Mouse (Mus musculus): ENCODE measurements around the gene Ankrd13b.
A peak's percentile ranks its signal among the peaks of the same experiment; 100 is the strongest.

Gene Ankrd13b

DNA sequence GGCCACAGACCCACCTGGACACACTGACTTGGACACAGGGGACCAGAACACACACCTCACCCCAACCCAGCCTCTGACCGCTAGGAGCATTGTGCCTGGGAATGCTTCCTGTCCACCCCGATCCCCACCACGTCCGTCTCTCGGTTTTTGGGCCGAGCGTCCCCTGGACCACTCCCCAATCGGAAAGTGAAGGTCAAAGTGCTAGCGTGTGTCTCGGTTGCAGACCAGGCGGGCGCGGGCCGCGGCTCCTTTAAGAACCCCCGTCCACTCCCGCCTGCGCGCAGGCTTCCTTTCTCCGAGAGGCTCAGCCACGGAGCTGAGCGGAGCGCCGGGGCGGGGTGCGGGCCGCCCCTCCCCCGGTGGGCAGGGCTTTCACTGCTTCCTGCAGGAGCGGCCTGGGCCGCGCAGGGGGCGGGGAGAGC lies 3.4 kb upstream of the Ankrd13b start:
- peak; percentile 56 to 76 for DNase-seq (ENCODE audit: low read depth in 1 of 2, low spot score in 2 of 2)

DNA sequence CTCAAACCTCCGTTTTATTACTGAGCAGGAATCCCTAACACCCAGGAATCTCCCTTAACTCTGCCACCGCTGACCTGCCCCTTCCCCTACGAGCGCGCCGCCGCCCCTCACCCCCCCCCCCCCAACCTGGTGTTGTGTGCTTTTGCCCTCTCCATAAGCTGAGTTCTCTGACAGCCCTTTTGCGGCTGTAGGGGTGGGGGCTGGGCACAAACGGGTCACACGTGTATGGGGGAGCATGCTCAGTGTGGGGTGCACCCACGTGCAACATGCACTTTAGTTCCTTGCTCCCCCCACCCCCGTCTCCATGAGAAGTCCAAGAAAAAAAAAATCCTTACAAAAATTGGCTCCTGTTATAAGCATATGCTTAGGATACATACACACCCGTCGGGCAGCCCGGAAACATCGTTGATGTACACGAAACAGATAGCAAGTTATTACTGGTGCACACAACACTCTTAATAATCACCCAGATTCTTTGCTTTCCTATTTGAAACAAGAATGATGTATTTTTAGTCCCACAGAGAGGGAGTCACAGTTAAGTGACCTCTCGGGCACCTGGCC lies 2.9 kb upstream of the Ankrd13b start:
- no peak for DNase-seq (ENCODE audit: low read depth in 1 of 2, low spot score in 2 of 2)

DNA sequence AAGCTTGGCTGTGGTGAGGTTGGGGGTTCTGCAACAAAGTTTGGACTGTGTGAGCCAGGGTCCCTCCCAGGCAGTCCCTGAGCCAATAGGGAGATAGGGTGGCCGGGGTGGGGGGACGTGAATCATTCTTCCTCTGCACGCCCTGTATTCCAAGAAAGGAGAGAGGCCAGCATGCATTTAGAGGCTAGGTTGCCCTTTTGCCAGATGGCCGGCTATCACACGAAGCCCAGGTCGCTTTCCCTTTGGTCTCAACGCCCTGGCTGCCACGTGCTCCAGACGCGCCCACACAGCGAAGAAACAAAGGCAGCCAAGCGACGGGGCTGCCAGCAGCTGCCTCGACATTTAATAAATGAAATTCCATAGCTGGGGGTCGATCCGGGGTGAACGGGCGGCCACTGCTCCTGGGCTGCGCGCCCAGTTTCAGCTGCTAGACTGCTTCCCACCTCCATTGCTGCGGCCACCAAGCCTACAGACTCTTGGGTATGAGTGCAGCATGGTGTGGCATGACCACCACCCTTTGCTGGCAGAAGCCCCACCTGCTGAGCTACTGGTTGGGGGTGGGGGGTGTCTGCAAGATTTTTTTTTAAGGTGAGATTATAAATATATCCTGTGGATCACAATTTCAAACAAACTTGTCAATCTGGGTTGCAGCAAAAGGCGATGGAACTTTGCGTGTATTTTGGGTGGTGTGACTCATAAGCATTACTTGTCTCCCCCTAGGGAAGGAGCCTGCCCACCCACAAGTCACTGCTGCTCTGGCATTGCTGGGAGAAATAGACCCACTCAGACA lies 2.2 kb upstream of the Ankrd13b start:
- DNase-seq (ENCODE audit: low read depth in 1 of 2, low spot score in 2 of 2): no peak

DNA sequence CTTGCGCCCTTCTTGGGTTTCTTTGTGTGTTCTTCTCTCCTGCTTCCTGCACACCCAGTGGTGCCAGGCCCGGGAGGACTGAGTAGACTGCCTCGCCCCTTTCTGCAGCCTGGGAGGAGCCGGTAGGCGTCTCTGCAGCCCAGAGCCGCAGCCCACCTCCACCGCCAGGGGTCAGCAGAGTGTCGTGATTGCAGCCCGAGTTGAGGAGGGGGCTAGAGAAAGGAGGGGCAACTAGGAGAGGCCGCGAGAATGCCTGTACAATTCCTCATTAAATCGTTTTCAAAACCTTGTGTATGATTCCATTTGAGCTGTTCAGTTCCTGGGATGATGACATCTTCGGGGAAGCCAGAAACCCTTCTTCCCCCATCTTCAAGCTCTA lies 1.6 kb upstream of the Ankrd13b start:
- peak in 1 of 2 experiments; percentile 70 for DNase-seq (ENCODE audit: low read depth in 1 of 2, low spot score in 2 of 2)

DNA sequence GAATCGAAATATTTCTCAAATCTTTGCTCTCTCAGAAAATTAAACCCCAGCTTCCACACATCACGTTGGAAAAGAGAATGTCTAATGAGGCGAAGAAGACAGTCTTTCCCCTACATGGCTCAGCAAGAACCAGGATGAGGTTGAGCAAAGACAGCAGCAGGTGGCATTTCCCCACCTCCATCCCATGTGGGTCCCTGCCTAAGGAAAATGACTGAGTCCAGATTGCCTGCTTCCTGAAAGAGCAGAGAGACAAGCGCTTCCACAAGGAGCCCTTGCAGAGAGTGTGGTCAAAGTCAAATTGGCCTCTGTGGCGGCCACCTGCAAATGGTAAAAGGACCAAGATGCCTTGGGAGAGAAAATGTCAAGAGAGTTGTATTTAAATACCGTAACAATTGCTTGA lies 973 bp upstream of the Ankrd13b start:
- no peak for DNase-seq (ENCODE audit: low read depth in 1 of 2, low spot score in 2 of 2)

DNA sequence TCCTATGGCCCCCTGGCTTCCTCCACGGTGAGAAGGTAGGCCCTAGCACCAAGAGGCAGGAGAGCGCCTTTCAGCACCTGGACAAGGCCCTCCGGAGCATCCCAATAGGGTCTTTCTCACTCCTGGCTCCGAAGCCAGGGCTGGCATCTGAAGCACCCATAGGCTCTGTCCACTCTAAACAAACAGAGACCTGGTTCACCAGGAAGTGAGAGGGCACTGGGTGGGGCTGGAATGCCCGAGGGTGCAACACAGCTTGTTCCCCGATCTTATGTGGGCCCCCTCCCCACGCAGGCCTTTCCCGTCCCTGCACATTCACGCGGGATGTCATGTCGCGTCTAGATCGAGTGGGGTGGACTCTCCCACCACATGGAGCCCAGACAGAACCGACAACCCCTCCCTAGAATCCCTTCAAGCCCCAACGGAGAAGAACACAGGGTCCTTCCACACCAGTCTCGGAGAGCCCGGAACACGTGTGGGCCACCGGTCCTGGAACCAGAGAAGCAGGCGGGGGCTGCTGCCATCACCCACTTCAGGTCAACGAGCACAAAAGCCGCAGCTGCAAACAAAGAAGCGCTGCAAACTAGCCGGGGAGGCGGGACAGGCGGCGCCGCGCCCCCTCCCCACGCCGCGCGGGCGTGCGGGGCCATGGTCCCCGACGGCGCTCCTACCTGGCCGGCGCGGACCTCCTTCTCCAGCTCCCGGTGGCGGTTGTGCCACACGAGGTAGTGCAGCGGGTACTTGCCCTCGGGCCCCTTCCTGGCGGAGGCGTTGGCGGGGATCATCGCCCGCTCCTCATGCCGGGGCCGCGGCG lies 502 bp downstream of the Ankrd13b start:
- DNase-seq (ENCODE audit: low read depth in 1 of 2, low spot score in 2 of 2): no peak

DNA sequence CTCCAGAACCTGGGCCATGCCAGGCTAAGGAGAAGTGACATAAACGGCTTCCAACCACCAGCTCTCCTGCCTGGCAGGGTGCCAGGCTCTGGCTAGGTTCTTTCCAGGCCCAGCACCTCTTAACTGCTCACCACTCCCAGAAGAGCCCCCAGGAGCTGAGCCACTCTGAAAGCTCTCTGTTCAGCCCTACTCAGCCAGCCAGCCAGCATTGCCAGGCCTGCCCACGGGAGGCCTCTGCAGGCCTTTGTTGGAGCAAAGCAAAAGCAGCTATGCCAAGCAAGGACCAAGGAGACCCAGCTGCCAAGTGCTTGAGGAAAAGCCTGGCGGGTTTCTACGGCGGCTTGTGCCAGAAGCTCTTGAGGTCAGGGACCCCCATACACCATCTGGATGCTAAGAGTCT lies 2.7 kb downstream of the Ankrd13b start:
- no peak for DNase-seq (ENCODE audit: low read depth in 1 of 2, low spot score in 2 of 2)

DNA sequence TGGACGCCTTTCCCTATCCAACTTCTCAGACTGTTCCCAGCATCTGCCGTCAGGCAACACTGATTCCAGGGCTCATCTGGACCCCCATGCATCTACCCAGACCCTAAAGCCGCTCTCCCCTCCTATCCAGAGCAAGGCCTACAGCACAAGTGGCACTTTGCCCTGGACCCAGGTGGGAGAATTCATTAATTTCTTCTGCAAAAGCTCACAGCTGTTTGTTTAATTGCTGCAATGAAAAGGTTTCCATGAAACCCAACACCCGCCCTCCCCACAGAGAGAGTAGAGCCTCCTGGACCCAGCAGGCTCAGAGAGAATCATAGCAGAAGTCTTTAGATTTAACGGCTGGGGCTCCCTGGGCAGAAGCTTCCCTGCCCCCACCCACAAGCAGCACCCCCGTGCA lies 4.2 kb downstream of the Ankrd13b start:
- no peak for DNase-seq (ENCODE audit: low read depth in 1 of 2, low spot score in 2 of 2)

DNA sequence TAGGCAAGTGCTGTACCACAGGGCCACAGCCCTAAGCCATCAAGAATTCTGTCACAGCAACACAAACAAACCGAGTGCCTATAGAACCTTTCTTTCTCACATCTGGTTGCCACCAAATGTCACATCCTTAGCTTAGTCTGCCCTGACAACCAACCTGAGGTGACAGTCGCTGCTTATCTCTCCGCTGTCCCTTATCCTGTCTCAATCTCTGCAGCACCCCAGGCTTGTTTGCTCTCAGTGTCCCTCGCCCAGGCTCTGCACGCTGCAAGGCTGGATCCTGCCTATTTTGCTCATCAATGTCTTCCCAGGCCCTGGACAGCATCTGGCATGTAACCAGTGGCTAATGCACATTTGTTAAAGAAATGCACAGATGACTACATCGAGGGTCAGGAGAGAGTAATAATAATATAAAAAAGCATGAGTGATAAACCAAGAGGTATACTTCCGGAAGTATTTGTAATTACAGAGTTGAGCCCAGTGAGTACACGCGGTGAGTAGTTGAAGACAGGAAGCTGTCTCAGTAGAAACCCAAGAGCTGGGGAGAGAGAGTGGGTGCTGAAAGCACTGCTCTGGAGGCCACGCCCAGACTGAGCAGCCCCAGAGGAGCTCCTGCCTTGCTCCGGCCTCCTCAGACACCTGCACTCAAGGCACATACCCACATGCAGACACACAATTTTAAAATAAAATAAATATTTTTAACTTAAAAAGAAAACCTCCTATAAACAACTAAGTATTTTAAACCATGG lies 5.8 kb downstream of the Ankrd13b start:
- no peak for DNase-seq (ENCODE audit: low read depth in 1 of 2, low spot score in 2 of 2)

DNA sequence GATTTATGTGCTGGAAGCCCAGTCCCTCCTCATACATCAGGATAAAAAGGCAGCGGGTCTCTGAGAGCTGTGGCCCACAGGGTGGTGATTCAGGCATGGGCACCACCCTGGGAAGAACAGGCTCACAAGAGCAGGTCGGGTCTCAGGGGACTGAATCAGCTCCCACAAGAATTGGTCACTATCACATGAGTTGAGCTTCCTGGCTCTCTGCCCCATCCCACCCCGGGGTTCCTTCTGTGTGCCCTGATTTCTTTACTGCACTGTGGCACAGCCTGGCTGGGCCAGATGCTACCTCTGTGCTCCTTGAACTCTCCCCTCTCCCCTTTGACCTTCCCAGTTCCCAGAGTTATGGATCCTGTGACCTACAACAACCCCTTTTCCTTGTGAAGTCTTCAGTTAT lies 6.4 kb downstream of the Ankrd13b start:
- DNase-seq (ENCODE audit: low read depth in 1 of 2, low spot score in 2 of 2): no peak

DNA sequence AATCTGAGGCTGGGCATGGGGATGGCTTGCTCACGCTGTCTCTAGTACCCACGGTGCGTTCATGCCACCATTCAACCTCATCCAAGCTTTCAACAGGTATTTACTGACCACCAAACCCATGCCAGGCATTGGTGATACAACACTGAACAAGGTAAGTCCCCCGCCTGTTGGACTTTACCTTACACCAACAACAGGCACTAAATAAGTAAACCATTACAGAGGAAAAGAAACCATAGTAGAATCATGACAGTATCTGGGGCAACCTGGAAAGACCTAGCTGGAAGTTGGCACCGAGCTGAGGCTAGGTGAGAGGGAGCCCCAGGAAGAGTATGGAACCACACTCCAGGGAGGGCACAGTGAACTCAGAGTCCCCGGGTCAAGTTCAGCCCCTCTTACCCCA lies 12.6 kb downstream of the Ankrd13b start:
- no peak for DNase-seq (ENCODE audit: low read depth in 1 of 2, low spot score in 2 of 2)

DNA sequence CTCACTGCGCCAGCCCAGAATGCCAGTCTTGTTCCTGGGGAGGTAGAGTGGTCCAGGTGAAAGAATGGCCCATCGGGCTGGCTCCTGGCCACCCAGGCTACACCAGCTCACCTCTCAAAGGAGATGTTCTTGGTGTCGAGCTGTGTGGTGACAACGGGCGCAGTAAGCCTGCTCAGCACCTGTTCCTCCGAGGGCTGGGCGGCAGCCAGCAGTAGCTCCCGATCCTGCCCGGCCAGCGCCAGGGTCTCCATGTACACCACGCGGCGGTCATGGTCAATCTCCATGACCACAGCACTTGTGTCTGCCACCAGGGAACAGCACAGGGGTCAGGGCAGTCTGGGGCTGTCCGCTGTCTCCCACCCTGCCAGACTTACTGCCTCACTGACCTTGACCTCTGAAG lies 13.3 kb downstream of the Ankrd13b start:
- DNase-seq (ENCODE audit: low read depth in 1 of 2, low spot score in 2 of 2): no peak

DNA sequence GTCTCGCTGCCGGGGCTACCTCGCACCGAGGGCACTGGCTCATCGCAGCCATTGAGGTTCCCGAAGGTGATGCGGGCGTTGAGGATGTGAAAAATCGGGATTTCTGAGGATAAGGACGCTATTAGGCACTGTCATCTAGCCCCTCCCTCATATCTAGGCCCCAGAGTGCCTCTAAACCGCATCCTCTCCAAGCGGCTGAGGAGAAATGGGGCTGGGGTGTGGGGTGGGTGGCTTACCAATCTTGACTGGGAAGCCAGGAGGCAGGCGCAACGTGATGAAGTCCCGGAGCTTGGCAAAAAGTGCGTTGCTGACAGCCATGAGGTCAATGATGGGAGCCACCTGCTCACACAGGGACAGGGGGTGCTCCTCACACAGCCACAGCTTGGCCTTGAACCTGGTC lies 16.7 kb downstream of the Ankrd13b start:
- no peak for DNase-seq (ENCODE audit: low read depth in 1 of 2, low spot score in 2 of 2)

DNA sequence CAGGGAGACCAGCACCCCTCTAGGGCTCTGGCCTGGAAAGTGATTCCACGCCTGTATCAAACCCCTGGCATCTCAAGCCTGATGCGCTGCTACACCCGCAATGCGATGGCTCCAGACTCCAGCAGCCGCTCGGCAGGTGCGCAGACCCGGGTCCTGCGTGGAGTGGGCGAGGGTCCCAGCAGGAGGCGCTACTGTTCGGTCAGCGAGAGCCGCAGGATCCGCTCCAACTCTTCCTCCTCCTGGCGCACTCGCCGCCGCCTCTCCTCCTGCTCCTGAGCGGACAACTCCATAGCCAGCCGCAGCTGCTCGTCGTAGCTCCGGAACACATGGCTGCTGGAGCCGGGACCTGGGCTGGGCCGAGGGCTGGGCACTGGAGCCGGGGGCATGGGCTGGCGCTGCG lies 18.1 kb downstream of the Ankrd13b start:
- no peak for DNase-seq (ENCODE audit: low read depth in 1 of 2, low spot score in 2 of 2)

DNA sequence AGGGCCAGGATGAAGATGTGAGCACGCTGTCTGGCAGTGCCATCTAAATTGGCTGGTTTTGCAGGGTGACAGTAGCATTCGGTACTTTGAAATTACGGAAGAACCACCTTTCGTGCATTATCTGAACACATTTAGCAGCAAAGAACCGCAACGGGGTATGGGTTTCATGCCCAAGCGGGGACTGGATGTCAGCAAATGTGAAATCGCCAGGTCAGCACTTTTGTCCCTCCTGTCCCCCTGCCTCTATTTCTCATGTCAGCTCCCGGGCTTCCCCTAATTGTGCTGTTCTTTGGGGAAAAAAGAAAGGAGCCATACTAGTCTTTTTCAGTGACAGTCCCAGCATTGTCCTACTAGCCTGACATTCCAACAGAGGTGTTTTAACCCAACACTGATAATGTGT lies 21.1 kb downstream of the Ankrd13b start:
- DNase-seq (ENCODE audit: low read depth in 1 of 2, low spot score in 2 of 2): no peak

DNA sequence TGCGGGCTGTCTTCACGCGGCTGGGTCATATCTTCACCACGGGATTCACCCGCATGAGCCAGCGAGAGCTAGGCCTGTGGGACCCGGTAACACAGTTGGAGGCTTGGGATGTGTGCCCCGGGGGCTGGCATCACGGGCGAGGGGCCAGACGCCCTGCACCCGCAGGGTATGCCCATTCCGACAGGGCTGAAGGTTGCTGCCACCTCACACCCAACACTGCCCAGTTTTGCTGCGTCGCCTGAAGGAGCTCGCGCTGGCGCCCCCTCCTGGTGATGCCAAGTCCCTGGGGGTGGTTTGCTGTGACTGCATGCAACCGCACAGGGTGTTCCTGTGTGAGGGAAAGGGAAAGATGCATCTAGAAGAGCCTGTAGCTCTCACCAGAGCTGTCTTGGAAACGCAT lies 21.7 kb downstream of the Ankrd13b start:
- peak; percentile 62 to 71 for DNase-seq (ENCODE audit: low read depth in 1 of 2, low spot score in 2 of 2)

DNA sequence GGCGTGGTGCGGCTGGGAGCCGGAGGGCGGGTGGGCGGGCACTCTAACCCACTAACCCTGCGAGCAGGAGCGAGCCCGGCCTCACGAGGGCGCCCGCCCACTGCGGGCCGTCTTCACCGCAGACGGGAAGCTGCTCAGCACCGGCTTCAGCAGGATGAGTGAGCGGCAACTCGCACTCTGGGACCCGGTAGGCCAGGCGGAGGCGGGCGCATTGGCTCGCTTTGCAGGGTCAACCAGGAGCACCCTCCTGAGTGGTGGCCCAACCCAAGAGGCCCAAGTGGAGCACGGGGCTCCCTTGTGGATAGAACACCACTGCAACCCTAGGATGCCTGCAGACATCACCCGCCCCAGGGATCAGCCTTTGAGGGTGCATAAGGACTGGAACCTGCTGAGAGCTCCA lies 22.3 kb downstream of the Ankrd13b start:
- peak in 1 of 2 experiments; percentile 69 for DNase-seq (ENCODE audit: low read depth in 1 of 2, low spot score in 2 of 2)

DNA sequence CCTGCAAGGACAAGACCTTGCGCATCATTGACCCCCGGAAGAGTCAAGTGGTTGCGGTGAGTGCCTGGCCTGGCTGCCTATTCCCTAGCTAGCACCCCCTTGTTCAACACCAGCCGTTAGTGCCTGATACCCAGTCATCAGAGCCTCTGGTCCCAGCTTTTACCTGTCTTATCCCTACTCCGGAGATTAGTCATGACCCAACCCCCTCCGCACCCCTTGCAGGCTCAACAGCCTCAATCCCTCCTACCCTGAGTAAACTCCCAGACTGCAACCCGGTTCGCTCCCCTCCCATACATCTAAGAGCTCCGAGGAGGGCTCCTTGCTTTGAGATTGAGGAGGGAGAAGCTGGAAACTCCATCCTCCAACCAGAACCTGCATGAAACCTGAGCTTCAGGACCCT lies 22.9 kb downstream of the Ankrd13b start:
- DNase-seq (ENCODE audit: low read depth in 1 of 2, low spot score in 2 of 2): no peak

DNA sequence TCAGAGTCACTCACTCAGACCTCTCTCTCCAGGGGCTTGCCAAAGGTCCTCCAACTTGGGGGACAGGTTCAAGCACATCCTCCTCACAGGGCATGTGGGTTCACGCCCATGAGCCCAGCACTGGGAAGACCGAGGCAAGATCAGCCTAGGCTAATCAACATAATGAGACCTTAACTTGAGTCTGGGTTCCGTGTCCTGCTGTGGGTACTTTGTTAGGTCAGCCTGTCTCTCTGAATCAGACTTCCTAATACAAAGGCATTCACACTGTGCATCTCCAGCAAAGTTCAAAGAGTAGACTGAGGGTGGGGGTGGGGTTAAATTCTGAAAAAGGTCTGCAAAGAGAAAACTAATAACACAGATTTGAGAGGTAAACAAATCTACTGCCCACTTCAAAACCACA lies 24.4 kb downstream of the Ankrd13b start:
- no peak for DNase-seq (ENCODE audit: low read depth in 1 of 2, low spot score in 2 of 2)

DNA sequence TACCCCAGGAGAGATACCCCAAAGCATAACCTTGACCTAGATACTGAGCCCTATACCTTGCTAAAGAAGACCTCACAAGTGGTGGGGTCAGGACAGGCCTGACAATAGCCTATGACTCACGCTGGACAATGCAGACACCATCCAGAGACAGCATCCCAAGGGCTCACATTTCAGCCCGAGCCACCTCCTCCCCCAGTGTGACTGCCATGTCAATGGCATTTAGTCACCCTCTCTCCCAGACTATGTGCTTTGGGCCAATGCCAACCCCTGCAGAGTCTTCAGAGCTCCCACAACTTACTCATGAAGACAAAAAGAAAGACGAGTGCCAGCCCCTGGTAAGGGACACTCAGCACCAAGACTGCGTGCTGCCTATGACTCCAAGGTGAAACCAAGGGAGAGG lies 24.8 kb downstream of the Ankrd13b start:
- no peak for DNase-seq (ENCODE audit: low read depth in 1 of 2, low spot score in 2 of 2)

DNA sequence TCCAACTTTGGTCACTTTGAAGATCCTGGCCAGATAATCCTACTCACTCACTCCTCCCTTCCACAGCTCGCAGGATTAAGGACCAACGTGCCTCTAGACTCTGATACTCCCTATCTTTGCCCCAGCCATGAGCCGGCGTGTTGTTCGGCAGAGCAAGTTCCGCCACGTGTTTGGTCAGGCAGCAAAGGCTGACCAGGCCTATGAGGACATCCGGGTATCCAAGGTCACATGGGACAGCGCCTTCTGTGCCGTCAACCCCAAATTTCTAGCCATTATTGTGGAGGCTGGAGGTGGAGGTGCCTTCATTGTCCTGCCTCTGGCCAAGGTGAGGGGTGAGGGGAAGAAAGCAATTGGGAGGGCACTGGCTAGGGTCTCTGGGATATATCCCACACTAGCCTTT lies 25.7 kb downstream of the Ankrd13b start:
- DNase-seq (ENCODE audit: low read depth in 1 of 2, low spot score in 2 of 2): no peak

DNA sequence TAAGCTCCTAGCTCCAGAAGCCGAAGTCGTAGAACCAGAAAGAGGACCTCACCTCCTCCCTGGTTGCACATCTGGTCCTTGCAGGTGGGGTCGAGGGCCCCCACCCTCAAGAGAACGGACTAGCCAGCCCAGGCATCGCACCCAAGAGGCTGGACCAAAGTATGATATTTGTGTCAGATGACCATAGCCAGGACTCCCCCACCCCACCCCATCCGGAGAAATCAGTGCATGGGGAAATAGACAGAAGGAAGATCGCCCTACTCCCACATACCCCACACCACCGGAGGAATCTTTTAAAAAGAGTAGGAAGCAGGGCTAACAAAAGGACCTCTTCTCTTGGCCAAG lies 26.4 kb downstream of the Ankrd13b start:
- DNase-seq (ENCODE audit: low read depth in 1 of 2, low spot score in 2 of 2): no peak
